Mouse (Mus musculus): ENCODE results near the gene Tbx6.

DNA sequence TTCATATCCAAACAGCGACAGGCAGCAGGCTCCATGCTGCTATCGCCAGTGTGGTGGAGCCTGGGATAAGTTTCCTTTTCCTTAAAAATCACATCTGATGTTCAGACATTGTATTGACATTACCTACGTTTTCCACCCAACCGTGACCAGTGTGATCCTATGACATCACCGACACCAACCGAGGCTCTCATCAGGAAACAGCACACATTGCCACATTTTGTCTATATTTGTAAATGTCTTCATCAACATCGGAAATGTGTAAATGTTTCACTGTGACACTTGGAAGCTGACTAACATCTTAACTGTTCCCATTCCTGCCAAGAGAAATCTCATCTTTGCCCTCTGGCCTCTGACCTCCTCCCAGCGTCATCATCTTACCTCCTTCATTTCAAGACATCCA is 45.2 kb upstream of the Tbx6 start:
- TF ChIP-seq POLR2A (IDR thresholded peaks at IDR 0.05; ENCODE audit: borderline replicate concordance, control insufficient read depth, low read depth, low read length) (no peak), CTCF (IDR thresholded peaks at IDR 0.05; ENCODE audit: control insufficient read depth, insufficient read depth, low read length) (no peak)

All from bone marrow, adult 2 months (tissue).